Mouse (Mus musculus): ENCODE measurements around the gene Abcd4.

Abcd4 gene

GRCm38 (mm10) chr12:84616977-84617630 is at the start of gene Abcd4:
Abcd4 (minus strand) TSS chr12:84617413.
- peak; percentile 90 to 92 for DNase-seq

DNA sequence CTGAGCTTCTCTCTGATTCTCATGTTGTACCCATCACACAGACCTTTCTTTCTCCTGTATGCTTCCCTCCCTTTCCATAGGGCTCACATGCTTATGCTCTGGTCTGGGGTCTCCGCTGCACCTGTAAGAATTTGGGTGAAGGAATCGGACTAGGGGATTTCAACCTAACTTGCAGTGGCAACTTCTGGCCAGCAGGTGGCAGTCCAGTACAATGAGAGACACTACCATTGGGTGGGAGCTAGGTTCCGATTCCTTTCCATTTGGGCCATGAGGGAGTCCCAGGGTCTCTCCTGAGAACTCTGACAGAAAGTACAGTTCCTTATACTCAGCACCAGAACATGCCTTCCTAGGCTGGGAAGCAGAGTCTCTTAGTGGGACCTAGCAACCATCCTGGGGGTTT is 36.7 kb upstream of the Abcd4 start:
- DNase-seq = peak; percentile 24 to 65

- no peak for DNase-seq
These were observed 33.0 kb upstream of the Abcd4 start for GRCm38 (mm10) chr12:84650234-84650633.

DNA sequence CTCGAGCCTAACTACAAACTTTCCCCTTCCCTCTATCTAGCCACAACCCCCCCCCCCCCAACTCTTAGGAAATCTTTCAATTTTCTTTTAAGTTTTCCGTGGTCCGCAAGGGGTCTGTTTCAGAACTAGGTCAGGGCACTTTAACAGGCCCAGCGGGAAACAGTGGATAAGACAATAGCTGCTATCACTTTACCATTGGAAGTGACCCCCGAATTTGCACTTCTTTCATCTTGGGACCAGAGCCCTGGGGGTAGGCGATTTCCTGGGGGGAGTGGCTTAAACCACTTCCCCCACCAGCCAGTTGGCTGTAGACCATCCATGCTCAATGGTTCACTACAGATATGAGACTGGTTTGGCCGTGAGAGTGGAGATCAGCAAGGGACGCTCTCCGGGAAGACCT is 23.4 kb upstream of the Abcd4 start, which contains the start of gene Vrtn:
Vrtn (plus strand) TSS at position 366 of the 400 bp plus-strand sequence.
- DNase-seq = no peak

DNA sequence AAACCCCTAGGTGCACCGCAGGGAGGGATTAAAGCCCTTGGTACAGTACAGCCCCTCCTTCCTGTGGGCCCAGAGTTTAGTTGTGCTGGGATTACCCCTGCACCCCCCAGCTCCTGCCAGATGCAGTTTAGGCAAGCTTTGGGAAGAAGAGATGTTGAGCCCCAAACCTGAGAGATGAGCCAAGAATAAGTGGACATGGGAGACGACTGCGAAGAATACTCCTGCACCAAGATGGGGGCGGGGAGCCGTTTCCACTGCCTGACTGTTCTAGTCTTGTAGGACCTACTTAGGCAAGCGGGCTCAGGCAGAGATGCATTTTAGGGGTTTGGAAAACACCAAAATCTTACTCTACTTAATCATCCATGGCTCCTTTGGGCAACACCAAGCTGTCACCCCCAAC is 23.0 kb upstream of the Abcd4 start:
- no peak for DNase-seq

GRCm38 (mm10) chr12:84631867-84632266 is 14.7 kb upstream of the Abcd4 start:
- no peak for DNase-seq

DNA sequence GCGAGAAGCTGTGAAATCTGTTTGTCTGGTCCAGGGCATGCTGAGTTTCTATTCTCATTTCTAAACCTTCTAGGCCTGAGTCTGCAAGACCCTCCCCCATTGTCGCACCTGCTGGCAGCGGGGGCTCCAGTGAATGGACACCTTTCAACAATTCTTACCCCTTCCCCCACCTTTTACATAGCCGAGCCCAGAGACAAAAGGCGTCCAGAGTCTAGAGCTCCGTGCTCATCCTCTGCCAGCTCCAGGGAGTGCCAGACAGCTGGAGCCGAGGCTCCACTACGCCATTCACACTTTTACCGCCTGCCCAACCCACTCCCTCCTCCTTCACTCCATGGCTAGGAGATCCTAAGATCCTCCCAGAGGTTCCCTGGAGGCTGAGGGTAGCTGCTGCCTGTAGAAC is 7.9 kb upstream of the Abcd4 start:
- DNase-seq = no peak

GRCm38 (mm10) chr12:84624601-84625000 is 7.4 kb upstream of the Abcd4 start:
- no peak for DNase-seq

GRCm38 (mm10) chr12:84620975-84621374 is 3.8 kb upstream of the Abcd4 start:
- DNase-seq = no peak

- peak in 1 of 2 experiments; percentile 12 for DNase-seq
These were observed 450 bp upstream of the Abcd4 start for GRCm38 (mm10) chr12:84617663-84618062.

GRCm38 (mm10) chr12:84614524-84614923 is 2.7 kb downstream of the Abcd4 start:
- DNase-seq = no peak

GRCm38 (mm10) chr12:84614001-84614400 is 3.2 kb downstream of the Abcd4 start:
- no peak for DNase-seq

- DNase-seq = no peak
These were observed 4.7 kb downstream of the Abcd4 start for GRCm38 (mm10) chr12:84612518-84612917.

DNA sequence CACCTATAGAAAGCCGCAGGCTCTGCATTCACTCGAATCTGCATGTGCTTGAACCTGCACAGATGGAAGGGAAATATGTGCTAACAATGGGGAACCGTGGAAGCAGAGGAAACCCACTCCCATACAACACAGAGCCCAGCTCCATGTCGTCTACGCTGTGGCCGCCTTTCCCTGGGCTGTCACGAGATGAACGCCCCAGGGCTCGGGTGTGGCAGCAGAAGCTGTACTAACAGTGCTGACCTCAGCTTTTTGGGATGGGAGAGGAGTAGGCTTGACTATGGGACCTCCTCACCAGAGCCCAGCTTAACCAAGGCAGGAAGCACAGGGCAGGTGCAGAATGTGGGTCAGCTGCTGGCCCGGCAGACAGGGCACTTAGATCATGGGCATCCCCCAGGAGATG is 5.5 kb downstream of the Abcd4 start:
- DNase-seq = no peak

- DNase-seq = peak in 1 of 2 experiments; percentile 20
These were observed 11.4 kb downstream of the Abcd4 start for GRCm38 (mm10) chr12:84605860-84606259.

DNA sequence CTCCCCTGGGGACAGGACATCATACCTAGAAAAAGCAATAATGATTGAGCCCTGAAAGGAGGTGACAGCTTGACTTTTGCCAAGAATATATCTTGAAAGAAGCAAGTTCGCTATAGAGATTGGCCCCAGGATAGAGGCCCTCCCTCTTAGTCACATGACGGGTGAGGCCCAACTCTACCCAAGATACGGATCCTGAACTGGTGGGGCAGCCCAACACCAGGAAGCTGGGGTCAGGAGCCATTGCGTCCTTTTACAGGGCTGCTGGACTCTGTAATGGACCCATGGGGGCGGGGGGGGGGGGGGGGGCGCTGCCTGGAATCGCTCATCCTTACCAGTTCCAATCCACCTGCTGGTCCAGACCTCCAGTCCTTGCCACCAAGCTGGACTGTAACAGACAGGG is 13.2 kb downstream of the Abcd4 start:
- DNase-seq = no peak

DNA sequence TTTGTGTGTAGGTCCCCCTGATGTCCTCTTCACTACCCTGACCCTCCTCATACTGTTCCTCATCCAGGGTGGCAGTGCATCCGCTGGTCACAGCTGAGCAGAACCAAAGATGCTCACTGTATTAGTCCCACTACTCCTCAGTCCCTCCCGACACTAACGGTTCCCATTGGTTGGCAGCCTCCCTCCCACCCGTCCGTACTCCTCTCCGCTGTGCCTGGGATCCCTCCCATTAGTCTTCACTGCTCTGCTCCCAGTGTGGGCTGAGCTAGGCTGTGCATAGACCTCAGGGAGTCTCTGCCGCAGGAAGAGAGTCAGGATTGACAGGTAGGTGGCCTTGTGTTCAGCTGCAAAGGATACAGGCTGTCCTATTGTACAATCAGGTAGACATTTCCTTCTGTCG is 18.9 kb downstream of the Abcd4 start:
- DNase-seq = no peak

- peak; percentile 72 to 93 for DNase-seq
These were observed 27.1 kb downstream of the Abcd4 start for GRCm38 (mm10) chr12:84589825-84590761.

DNA sequence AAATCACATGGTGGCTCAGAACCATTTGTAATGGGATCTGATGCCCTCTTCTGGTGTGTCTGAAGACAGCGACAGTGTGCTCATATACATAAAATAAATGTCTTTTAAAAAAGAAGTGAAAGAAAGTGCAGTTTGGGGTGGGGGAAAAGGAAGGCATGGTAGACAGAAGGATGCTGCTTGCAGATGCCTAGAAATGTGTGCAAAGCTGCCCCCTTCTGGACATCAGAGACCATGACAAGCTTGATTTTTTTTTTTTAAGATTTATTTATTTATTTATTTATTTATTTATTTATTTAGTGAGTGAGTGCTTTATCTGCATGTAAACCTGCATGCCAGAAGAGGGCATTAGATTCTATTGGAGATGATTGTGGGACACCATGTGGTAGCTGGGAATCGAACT is 35.9 kb downstream of the Abcd4 start:
- no peak for DNase-seq

DNA sequence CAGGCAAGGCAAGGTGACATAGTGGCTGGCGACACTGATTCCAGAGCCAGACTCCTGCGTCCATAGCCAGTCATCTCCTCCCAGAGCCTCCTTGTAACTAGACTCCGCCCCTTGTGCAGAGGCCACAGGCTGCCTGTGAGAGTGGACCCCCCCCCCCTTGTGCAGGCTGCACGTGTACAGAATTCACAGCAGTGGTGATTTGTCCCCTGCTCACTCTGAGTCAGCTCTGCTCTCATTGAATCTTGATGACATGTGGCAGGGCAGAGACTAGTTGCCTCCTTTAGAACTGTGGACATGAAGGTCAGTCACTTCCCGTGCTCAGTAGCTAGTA is 38.8 kb downstream of the Abcd4 start:
- DNase-seq = no peak

DNA sequence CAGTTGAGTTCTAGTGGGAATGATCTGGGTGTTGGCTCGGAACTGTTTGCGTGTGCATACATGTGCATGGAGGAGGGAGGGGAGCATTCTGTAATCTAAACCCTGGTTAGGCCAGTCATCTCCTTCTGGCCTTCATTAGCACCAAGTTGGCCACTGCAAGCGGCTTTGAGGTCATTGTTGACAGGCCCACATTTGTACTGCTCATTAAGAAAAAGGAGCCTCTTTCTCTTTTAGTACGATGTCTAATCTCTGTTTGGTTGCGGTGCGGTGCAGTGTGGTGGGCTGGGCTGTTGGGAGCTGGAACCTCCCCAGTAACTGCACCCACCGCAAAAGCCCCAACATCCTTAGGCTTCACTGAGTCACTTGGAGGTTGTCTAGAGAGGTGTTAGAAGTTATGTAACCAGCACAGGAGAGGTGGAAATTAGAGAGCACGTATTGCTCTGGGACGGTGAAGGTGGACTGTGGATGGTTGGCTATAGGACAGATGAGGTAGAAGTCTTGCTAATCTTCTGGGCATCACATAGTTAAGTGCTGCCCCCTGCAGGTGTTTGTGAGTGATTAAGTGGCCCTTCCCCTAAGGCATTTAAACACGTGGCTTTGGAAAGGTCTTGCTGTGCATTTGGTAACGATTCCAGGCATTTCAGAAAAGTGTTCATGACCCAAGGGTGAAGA is 39.3 kb downstream of the Abcd4 start:
- no peak for DNase-seq

DNA sequence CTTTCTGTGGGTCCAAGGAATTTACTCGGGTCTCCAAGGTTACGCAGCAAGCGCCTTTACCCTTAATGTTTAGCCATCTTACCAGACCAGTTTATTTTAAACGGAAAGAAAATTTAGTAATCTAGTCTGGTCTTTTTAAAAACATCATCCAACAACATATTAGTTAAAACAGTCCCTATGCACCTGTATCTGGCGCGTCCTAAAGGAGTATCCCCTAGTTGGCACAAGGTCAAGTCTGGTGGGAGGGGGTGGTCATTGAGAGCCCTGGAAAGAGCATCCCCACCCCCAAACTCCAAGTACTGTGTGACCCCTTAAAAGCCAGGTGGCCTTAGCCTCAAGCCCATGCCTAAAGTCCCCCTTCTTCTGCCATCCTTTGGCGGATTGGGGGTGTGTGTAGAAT is 44.1 kb downstream of the Abcd4 start:
- no peak for DNase-seq

DNA sequence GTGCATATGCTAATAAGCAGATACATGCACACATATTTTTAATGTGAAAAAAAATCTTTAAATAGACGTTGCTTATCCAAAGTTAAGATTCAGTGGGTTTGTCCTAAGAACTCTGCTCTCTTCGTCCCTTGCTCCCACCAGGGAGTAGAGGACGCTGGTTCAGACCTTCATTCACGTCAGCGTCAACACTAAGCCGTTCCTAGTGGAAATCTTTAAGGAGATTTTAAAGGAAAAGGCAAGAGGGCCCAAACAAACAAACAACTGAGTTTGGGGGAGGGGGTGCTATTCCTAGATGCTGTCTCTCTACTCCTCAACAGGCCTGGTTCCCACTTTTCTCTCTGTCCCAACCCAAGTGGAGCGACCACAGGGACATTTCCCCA is 44.9 kb downstream of the Abcd4 start:
- no peak for DNase-seq

Measured in spleen, adult 18-20 months (tissue).